Mouse (Mus musculus) embryo, embryonic 11.5 days (tissue): ENCODE results near the gene Plekhh3.

Experiments used
- DNase-seq: peaks from one replicate; pipeline ENCODE4 v3.0.0-alpha.2; 2012; ENCODE audit warnings: low read depth, low spot score

Gene Plekhh3

GRCm38 (mm10) chr11:101120545-101121188 lies 50.5 kb downstream of the Plekhh3 start:
- DNase-seq, result no peak

GRCm38 (mm10) chr11:101119761-101120544 lies 51.2 kb downstream of the Plekhh3 start, which contains the start of the genes Retreg3 and Tubg1:
TSS of gene Retreg3 (minus strand) at chr11:101119893.
TSS of gene Tubg1 (plus strand) at chr11:101119938.
- DNase-seq, result peak; percentile 100

GRCm38 (mm10) chr11:101119131-101119760 lies 51.9 kb downstream of the Plekhh3 start:
- no peak for DNase-seq

GRCm38 (mm10) chr11:101118105-101118504 lies 53.0 kb downstream of the Plekhh3 start:
- no peak for DNase-seq

- DNase-seq, result no peak
Measured at GRCm38 (mm10) chr11:101115564-101115963, 55.6 kb downstream of the Plekhh3 start.
